Mouse (Mus musculus) thymus, postnatal 10 days (tissue): ENCODE measurements around the gene Fezf2.

ENCODE experiments used
- DNase-seq, 2 experiments: peaks; one replicate each; pipeline ENCODE4 v3.0.0; 2021; ENCODE audit warnings: low spot score in 2 of 2

The Fezf2 gene

GRCm38 (mm10) chr14:12342458-12343131, 5.4 kb downstream of the Fezf2 start:
- no peak for DNase-seq

GRCm38 (mm10) chr14:12341789-12342457, 6.1 kb downstream of the Fezf2 start:
- no peak for DNase-seq

GRCm38 (mm10) chr14:12341075-12341788, 6.8 kb downstream of the Fezf2 start:
- no peak for DNase-seq

GRCm38 (mm10) chr14:12340238-12341074, 7.5 kb downstream of the Fezf2 start:
- DNase-seq: no peak

GRCm38 (mm10) chr14:12338811-12339565, 9.0 kb downstream of the Fezf2 start:
- no peak for DNase-seq

- no peak for DNase-seq
Observed at GRCm38 (mm10) chr14:12337998-12338809, 9.8 kb downstream of the Fezf2 start.

GRCm38 (mm10) chr14:12337421-12337997, 10.5 kb downstream of the Fezf2 start:
- no peak for DNase-seq

GRCm38 (mm10) chr14:12334925-12335324, 13.1 kb downstream of the Fezf2 start:
- DNase-seq: no peak

- no peak for DNase-seq
Observed at GRCm38 (mm10) chr14:12333622-12334021, 14.4 kb downstream of the Fezf2 start.

- DNase-seq: no peak
Observed at GRCm38 (mm10) chr14:12303106-12303505, 44.9 kb downstream of the Fezf2 start.

- no peak for DNase-seq
Observed at GRCm38 (mm10) chr14:12300677-12301076, 47.3 kb downstream of the Fezf2 start.

GRCm38 (mm10) chr14:12300275-12300674, 47.7 kb downstream of the Fezf2 start:
- DNase-seq: no peak

GRCm38 (mm10) chr14:12299654-12300053, 48.3 kb downstream of the Fezf2 start:
- no peak for DNase-seq

GRCm38 (mm10) chr14:12299171-12299570, 48.8 kb downstream of the Fezf2 start:
- no peak for DNase-seq

GRCm38 (mm10) chr14:12296391-12296790, 51.6 kb downstream of the Fezf2 start:
- no peak for DNase-seq
